Mouse (Mus musculus): ENCODE measurements around the gene Tigd4. TPM values are rescaled to one million over a fixed set of nuclear protein-coding genes. Genes with fewer than 3 reads are reported as not detected.

Gene Tigd4
- polyA plus RNA-seq, 1 experiment = 0.04 TPM

DNA sequence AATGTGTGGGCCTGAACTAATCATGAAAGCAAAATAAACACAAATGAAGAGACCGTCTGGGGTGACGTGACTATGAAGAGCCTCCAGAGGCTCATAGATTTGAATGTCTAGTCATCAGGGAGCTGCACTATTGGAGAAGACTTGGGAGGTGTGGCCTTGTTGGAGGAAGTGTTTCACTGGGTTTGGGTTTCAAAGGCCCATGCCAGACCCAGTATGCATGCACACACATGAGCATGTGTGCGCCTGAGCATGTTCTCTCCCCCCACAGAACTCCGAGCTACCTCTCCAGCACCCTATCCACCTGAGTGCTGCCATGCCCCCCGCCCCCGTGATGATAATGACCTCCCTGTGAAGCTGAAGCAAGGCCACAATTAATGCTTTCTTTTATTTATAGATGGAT, 23.8 kb upstream of the Tigd4 start:
- WGBS = 85% methylated on average over 6 of the region's 6 CpGs
- no peak for TF ChIP-seq CTCF (IDR thresholded peaks at IDR 0.05; ENCODE audit: extremely low read depth, insufficient read length, insufficient replicate concordance, low read depth, low read length)
- TF ChIP-seq POLR2A (IDR thresholded peaks at IDR 0.05; ENCODE audit: low read depth, low read length) = no peak
- Histone ChIP-seq H3K27ac (ENCODE audit: insufficient read depth, low read depth, low read length) (no peak overlapping the region), H3K4me3 (ENCODE audit: low read depth, low read length) (no peak overlapping the region), H3K36me3 (ENCODE audit: control insufficient read depth, insufficient read depth, low read length) (no peaks in the 10 kb centered on the region), H3K27me3 (ENCODE audit: control insufficient read depth, insufficient read depth, low read length) (no peaks in the 10 kb centered on the region), H3K4me1 (ENCODE audit: control insufficient read depth, insufficient read depth, insufficient read length, low read length) (peaks cover 5% of the 10 kb centered on the region; the same call in 1 of the 2 replicates)

DNA sequence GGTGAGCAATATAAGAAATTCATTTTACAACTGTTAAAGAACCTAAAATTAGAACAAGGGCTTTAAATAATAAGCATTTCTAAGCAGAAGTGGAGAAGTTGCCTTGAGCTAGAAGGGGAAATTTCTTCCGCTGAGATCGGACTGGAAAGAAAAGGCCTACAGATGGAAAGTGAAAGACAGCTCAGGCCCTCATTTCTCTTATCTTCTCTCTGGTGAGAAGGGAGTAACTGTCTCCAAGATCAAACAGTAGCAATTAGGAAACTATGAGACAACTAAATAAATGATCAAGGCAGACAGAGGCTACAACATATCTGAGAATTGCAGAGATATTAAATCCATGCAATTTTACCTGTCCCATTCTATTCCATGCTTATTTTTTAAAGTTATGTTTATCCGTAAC, 22.9 kb upstream of the Tigd4 start:
- 46% methylated on average over 3 of the region's 3 CpGs for WGBS
- no peak for TF ChIP-seq POLR2A (IDR thresholded peaks at IDR 0.05; ENCODE audit: low read depth, low read length)
- no peak for TF ChIP-seq CTCF (IDR thresholded peaks at IDR 0.05; ENCODE audit: extremely low read depth, insufficient read length, insufficient replicate concordance, low read depth, low read length)

DNA sequence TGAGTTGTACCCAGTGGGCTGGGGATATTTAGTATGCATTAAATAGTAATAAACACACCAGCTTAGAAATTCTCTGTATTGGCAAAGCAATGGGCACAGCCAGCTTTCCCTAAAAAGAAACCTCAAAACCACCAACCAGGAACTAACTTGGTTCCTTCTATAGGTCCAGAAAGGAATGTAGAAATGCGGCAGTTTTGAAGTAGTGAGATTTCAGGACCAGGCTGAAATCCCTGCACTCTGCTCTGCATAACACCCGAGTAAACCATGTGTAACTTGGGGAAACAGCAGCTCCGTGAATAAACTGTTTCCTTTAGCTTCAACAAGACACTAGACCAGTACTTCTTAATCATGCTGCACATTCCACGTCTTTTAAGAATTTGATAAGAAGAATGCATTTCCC, 12.7 kb upstream of the Tigd4 start:
- H3K4me3 ChIP-seq (ENCODE audit: low read depth, low read length) = no peak overlapping the region
- H3K27me3 ChIP-seq (ENCODE audit: control insufficient read depth, insufficient read depth, low read length) = no peaks in the 10 kb centered on the region
- 9% methylated on average over 4 of the region's 4 CpGs for WGBS
- TF ChIP-seq CTCF (IDR thresholded peaks at IDR 0.05; ENCODE audit: extremely low read depth, insufficient read length, insufficient replicate concordance, low read depth, low read length) (no peak), POLR2A (IDR thresholded peaks at IDR 0.05; ENCODE audit: low read depth, low read length) (no peak)
- no peaks in the 10 kb centered on the region for H3K36me3 ChIP-seq (ENCODE audit: control insufficient read depth, insufficient read depth, low read length)
- H3K27ac ChIP-seq (ENCODE audit: insufficient read depth, low read depth, low read length) = peak overlapping the region; percentile 21; the same call in 1 of the 2 replicates
- H3K4me1 ChIP-seq (ENCODE audit: control insufficient read depth, insufficient read depth, insufficient read length, low read length) = peaks cover 7% of the 10 kb centered on the region

More for the DNA sequence above, 22.9 kb upstream of the Tigd4 start:
- Histone ChIP-seq H3K4me1 (ENCODE audit: control insufficient read depth, insufficient read depth, insufficient read length, low read length) (peaks cover 5% of the 10 kb centered on the region; the same call in 1 of the 2 replicates), H3K27me3 (ENCODE audit: control insufficient read depth, insufficient read depth, low read length) (no peaks in the 10 kb centered on the region), H3K36me3 (ENCODE audit: control insufficient read depth, insufficient read depth, low read length) (no peaks in the 10 kb centered on the region), H3K4me3 (ENCODE audit: low read depth, low read length) (no peak overlapping the region), H3K27ac (ENCODE audit: insufficient read depth, low read depth, low read length) (no peak overlapping the region)

DNA sequence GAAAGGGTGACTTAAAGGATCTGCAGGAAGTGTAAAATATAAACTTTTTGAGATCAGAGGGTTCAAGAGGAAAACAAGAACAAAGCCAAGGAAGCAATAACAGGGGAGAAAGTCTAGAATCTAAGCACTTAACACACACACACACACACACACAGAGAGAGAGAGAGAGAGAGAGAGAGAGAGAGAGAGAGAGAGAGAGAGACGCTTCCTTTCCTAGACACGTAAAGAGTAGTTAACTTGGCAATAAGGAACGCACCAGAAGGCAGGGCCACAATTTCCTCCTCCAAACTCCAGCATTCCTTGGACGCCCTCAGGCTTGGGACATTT, 11.7 kb upstream of the Tigd4 start:
- Histone ChIP-seq H3K27ac (ENCODE audit: insufficient read depth, low read depth, low read length) (peak overlapping the region; percentile 66), H3K4me3 (ENCODE audit: low read depth, low read length) (peak overlapping the region; percentile 87), H3K27me3 (ENCODE audit: control insufficient read depth, insufficient read depth, low read length) (no peaks in the 10 kb centered on the region), H3K36me3 (ENCODE audit: control insufficient read depth, insufficient read depth, low read length) (no peaks in the 10 kb centered on the region), H3K4me1 (ENCODE audit: control insufficient read depth, insufficient read depth, insufficient read length, low read length) (peaks cover 13% of the 10 kb centered on the region)
- TF ChIP-seq POLR2A (IDR thresholded peaks at IDR 0.05; ENCODE audit: low read depth, low read length) = no peak
- WGBS = 0% methylated on average over 4 of the region's 4 CpGs

DNA sequence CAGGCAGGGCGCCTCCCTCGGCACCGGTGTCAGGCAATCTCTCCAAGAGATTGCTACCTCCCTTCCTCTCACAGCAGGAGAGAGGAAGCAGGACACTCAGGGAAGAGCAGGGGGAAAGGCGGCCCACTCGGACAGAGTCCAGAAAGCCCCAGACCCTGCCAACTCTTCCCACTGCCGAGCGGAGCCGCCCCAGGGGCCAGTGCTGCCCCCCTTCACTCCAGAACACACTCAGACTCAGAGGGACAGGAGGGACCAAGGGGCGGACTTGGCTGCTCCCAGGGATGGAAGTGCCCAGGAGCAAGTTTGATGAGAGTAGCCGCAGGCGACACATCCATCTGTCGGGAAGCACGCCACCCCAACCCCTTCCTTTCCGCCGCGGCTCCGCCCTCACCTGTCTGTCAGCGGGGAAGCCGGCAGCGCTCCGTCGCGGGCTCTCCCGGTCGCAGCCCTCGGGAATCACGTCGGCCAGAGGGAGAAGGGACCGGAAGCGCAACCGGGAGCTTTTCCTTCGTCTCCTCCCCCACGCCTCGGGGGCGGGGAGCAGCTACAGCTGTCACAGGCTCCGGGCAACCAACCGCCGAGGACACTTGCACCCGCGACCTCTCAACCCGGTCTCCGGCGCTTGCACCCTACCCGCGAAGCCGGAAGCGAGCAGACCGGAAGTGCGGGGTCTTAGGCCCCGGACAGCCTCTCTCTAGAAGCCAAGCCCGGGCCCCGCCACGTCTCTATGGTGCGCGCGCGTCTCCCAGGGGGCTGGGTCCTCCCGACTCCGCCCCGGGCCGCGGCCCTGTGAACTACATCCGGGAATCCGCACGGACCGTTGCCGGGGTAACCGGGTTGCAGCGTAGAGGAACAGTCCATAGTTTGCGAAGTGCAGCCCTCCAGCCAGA, 11.1 kb upstream of the Tigd4 start, which contains the start of gene Arfip1:
Gene Arfip1 (minus strand): TSS at position 603 of the 890 bp plus-strand sequence.
- peak within 1 kb of the TSS; percentile 87 for H3K4me3 ChIP-seq (ENCODE audit: low read depth, low read length)
- TF ChIP-seq POLR2A (IDR thresholded peaks at IDR 0.05; ENCODE audit: low read depth, low read length) (no peak; the same call in 1 of the 2 replicates), CTCF (IDR thresholded peaks at IDR 0.05; ENCODE audit: extremely low read depth, insufficient read length, insufficient replicate concordance, low read depth, low read length) (no peak)
- H3K27ac ChIP-seq (ENCODE audit: insufficient read depth, low read depth, low read length) = peak within 1 kb of the TSS; percentile 66
- peaks cover 13% of the 10 kb centered on the region for H3K4me1 ChIP-seq (ENCODE audit: control insufficient read depth, insufficient read depth, insufficient read length, low read length)
- H3K36me3 ChIP-seq (ENCODE audit: control insufficient read depth, insufficient read depth, low read length) = no peaks in the 10 kb centered on the region
- under 1% methylated on average over 70 of the region's 70 CpGs for WGBS
- H3K27me3 ChIP-seq (ENCODE audit: control insufficient read depth, insufficient read depth, low read length) = no peaks in the 10 kb centered on the region

DNA sequence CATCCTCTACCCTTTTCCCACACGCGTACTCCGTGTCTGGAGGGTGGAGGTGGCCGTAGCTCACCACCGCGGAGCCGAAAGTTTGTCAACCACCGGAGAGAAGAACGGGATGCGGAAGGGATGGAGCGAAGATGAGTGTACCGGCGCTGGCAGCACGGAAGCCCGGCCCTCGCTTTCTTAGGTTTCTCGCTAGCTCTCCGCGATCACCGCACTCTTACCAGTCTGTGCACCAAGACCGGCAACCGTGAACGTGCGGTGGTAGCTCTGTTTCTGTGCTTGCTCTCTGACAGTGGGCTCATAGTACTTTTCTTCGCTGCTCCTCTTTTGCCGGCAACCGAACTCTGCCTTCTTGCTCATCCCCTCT, 10.5 kb upstream of the Tigd4 start:
- Histone ChIP-seq H3K27me3 (ENCODE audit: control insufficient read depth, insufficient read depth, low read length) (no peaks in the 10 kb centered on the region), H3K4me3 (ENCODE audit: low read depth, low read length) (peak overlapping the region; percentile 87), H3K36me3 (ENCODE audit: control insufficient read depth, insufficient read depth, low read length) (no peaks in the 10 kb centered on the region), H3K4me1 (ENCODE audit: control insufficient read depth, insufficient read depth, insufficient read length, low read length) (peaks cover 13% of the 10 kb centered on the region), H3K27ac (ENCODE audit: insufficient read depth, low read depth, low read length) (peak overlapping the region; percentile 50)
- under 1% methylated on average over 27 of the region's 27 CpGs for WGBS
- TF ChIP-seq POLR2A (IDR thresholded peaks at IDR 0.05; ENCODE audit: low read depth, low read length) (no peak), CTCF (IDR thresholded peaks at IDR 0.05; ENCODE audit: extremely low read depth, insufficient read length, insufficient replicate concordance, low read depth, low read length) (no peak)

DNA sequence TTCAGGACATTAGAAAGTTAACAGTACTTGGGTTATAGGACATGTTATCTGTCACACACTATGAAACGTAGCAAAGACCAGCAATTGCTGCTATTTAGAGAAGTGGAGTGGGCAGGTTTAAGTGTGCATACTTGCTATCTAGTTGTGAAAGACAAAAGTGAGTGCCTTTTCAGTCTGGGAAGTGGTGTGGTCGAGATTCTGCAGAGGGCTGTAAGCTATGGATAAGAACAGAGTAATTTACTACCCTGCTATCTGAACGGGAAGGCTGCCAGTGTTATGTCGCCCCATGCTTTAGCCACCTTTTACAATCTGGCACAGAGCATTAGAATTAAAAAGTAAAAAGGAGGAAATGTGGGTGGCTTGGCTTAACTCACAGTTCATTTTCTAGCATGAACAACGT, 6.6 kb upstream of the Tigd4 start:
- Histone ChIP-seq H3K4me3 (ENCODE audit: low read depth, low read length) (no peak overlapping the region), H3K27me3 (ENCODE audit: control insufficient read depth, insufficient read depth, low read length) (no peaks in the 10 kb centered on the region), H3K27ac (ENCODE audit: insufficient read depth, low read depth, low read length) (no peak overlapping the region), H3K36me3 (ENCODE audit: control insufficient read depth, insufficient read depth, low read length) (no peaks in the 10 kb centered on the region), H3K4me1 (ENCODE audit: control insufficient read depth, insufficient read depth, insufficient read length, low read length) (peaks cover 6% of the 10 kb centered on the region; the same call in 1 of the 2 replicates)
- 15% methylated on average over 5 of the region's 5 CpGs for WGBS
- TF ChIP-seq CTCF (IDR thresholded peaks at IDR 0.05; ENCODE audit: extremely low read depth, insufficient read length, insufficient replicate concordance, low read depth, low read length) (no peak), POLR2A (IDR thresholded peaks at IDR 0.05; ENCODE audit: low read depth, low read length) (no peak)

Measured in small intestine, adult 2 months (tissue).